Mouse (Mus musculus): ENCODE measurements around the gene Slc16a7.

- TF ChIP-seq CTCF (IDR thresholded peaks at IDR 0.05; ENCODE audit: borderline replicate concordance, insufficient read depth, low read length) (no peak), POLR2A (IDR thresholded peaks at IDR 0.05; ENCODE audit: low read depth, low read length) (no peak)
Measured at GRCm38 (mm10) chr10:125171625-125172024, 217.6 kb downstream of the Slc16a7 start.
